Mouse (Mus musculus): ENCODE measurements around the gene Ssb. TPM values are rescaled to one million over a fixed set of nuclear protein-coding genes. Genes with fewer than 3 reads are reported as not detected.
A peak's percentile ranks its signal among the peaks of the same experiment; 100 is the strongest.

The Ssb gene
- 100 to 1,000 TPM; 119 to 132 TPM for total RNA-seq (2021)
- long read RNA-seq, transcript Ssb-201 (12 exons, 2,001 nt), result major isoform, 68 of 89 reads
- long read RNA-seq, partial matches to known transcripts, result 8 of 89 reads
- long read RNA-seq, other reads (novel, unspliced or antisense), result 10 of 89 reads

DNA sequence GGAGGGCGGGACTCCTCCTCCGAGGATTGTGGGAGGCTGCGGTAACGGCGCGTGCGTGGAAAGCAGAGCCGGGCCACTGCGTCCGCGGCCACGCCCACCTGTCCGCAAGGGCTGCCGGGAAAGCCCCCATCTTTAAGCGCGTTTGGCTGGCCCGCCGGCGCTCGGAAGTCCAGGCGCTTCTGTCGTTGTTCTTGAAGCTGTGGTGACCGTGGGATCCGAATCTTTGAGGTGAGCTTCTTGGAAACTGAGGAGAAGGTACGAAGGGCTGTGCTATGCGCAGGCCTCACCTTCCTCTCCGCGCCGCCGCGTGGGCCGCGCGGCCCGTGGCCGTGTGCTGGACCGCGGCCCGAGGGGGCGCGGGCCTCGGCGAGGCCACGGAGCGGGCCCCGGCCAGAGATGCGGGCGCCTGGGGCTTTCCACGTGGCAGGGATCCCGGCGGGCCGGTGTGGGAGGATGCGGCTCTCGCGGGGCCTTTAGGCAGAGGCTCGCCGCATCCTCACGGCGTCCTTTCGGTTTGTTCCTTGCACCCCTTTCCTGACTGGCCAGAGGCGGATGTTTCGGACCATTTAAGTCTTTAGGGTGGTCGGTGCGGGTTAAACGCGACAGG is at the start of gene Ssb:
Gene Ssb (plus strand): TSS at position 78 of the 607 bp plus-strand sequence.
- peak; percentile 86 to 95 for DNase-seq (ENCODE audit: low spot score in 2 of 2)

DNA sequence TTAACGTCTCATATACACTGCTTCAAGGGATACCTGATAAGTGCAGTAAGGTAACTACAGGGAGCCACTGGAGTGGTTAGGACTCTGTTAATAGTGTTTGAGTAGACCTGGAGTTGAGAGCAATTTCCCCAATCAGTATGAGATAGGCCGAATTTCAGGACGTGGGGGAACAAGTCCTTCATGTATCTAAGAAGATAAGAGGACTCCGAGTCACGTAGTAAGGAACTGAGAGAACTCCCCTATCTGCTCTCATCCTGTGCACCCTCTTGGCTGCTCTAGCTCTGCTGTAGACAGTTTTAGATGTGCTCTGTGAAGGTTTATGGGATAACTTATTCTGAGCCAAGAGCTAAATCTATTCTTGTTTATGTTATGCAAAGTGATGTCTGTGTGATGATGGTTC is 44.8 kb upstream of the Ssb start:
- no peak for DNase-seq (ENCODE audit: low spot score in 2 of 2)

DNA sequence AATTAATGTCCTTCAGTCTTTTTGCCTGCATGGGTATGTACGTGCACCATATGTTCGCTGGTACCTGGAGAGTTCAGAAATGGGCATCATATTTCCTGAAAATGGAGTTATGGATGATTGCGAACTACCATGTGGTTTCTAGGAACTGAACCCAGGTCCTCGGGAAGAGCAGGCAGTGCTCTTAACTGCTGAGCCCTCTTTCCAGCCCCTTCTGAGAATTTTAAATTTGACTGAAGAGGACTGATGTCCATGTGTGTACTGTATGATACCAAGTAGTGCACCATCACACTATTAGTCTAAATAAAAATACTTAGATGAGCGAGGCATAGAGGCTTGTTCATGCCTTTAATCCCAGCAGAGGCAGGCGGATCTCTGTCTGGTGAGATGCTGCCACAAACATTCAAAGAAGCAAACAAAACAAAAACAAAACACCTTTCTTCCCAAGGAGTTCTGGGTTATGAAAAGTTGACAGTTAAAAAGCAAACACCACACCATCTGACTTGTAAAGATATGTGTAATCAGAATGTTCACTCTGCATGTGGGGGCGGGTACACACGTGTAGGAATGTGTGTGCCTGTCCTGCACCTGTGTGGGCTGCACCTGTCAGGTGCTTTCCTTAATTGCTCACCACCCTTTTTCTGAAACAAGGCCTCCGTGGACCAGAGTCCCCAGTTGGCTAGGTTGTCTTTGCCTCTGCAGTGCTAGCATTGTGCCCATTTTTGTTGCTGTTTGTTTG is 42.8 kb upstream of the Ssb start:
- no peak for DNase-seq (ENCODE audit: low spot score in 2 of 2)

DNA sequence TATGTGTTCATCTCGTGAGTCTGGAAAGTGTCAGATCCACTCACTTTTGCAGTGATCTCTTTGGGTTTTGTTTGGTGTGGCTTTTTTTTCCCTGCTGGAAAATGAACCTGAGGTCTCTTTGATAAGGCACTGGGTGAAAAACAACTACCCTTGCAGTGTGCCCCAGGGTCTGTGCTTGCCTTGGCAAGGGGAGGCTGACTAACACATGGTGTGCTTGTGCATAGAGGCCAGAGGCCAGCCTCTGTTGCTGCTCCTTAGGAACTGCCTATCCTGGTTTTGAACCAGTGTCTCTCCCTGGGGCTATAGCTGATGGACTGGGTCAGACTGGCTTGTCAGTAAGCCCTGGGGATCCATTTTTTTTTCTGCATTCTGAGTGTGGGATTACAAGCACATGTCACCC is 41.2 kb upstream of the Ssb start:
- no peak for DNase-seq (ENCODE audit: low spot score in 2 of 2)

DNA sequence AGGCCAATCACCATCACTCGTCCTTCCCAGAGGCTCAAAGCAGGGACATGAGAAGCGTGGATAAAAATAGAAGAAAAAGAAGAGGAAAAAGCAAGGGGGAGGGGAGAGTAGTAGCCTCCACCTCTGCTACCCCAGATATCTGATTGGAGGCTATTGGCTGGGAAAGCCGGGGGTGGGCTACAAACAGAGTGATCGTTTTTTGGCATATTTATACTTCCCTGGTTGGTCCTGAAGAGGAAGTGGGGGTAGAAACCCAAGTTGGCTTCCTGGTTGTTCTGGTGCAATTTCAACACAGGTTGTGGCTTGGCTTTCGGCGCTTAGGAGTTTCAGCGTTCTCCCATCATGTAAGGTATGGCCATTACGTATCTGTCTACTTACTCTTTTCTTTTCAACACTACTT is 39.7 kb upstream of the Ssb start, which contains the start of gene Klhl23:
Gene Klhl23 (plus strand): TSS at position 234 of the 400 bp plus-strand sequence.
- DNase-seq (ENCODE audit: low spot score in 2 of 2), result no peak

DNA sequence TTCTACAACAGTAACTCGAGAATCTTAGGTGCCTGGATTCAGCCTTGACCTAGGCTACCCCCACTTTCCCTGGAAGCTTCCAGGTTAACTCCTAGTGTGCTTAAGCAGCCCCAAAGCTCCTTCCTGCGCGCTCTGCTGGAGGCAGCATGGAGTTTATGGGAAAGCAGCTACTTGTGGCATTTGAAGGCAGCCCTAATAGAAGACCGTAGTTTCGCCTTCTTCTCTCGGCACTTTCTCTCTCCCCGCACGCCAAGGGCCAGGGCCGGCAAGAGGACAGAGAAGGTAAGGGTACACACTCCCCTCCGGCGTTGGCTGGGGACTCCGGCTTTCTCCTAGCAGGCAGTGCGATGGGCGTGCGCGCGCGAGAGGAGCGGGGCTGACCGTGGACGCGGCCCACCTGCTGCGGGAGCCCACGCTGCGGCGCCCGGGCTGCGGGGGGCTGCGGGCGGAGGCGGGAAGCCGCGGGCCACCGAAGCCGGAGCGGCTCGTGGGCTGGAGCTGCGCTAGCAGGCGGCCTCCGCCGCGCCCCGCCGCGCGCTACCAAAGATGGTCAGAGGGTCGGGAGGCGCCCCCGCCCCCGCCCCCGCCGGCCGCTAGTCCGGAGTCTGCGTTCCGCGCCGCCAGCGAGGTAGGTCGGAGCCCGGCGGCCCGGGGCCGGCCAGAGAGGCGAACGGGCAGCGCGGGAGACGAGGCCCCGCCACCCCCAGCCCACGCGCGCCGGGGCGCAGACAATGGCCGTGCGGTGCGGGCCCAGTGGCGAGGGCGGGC is 38.8 kb upstream of the Ssb start:
- peak in 1 of 2 experiments; percentile 51 for DNase-seq (ENCODE audit: low spot score in 2 of 2)

DNA sequence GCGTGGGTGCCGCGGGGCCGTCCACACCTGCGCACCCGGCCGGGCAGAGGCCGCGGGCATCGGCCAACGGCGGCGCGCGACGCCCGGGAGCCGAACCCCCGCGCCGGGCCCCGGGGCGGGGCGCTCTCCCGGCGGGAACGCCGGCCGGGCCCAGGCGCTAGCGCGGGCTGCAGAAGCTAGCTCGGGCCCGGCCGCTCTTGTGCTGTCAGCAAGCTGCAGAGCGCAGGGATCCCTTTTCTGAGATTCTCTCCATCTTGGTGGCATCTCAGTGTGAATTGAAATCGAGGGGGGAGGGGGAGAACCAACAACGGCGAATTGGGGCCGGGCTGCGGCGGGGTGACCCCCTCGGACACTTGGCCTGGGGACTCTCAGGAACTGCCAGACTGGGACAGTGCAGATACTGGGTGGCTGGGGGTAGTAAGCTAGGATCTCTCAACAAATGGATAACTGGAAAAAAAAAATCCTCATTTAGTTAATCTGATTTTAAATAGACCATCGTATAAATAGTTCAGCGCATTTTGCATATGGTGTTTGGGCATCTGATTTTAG is 38.2 kb upstream of the Ssb start:
- DNase-seq (ENCODE audit: low spot score in 2 of 2), result peak in 1 of 2 experiments; percentile 50

DNA sequence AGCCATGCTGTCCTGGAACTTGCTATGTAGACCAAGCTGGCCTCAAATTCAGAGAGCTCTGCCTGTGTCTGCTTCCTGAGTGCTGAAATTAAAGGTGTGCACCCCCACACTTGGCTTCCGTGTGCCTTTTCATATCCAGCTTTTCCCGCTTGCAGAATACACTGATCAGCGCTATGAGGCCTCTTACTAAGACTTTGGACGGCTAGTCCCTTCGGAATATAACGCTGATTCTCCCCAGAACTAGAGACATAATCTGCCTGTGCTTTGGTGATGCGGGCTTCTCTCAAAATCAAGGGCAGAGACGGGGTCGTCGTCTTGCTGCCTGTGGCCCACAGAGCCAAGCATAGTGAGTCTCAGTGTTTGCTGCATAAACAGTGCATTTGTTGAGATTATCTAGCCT is 35.5 kb upstream of the Ssb start:
- no peak for DNase-seq (ENCODE audit: low spot score in 2 of 2)

DNA sequence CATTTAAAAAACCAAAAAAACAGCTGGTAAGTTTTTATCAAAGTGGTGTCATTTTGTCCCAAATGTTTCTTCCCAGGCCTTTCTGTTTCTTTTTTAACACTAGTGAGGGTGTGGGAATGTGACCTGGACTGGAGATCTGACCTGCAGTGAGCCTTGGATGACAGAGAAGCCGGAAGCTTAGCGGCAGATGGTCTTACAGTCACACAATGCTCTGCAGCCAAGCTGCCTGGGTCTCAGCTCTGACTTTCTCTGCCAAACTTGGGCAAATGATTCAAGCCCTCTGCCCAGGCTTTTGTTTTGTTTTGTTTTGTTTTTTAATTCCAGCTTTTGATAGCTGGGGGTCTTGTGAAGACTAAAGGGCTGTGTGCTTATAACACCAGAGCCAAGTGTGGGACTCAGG is 35.0 kb upstream of the Ssb start:
- DNase-seq (ENCODE audit: low spot score in 2 of 2), result no peak

DNA sequence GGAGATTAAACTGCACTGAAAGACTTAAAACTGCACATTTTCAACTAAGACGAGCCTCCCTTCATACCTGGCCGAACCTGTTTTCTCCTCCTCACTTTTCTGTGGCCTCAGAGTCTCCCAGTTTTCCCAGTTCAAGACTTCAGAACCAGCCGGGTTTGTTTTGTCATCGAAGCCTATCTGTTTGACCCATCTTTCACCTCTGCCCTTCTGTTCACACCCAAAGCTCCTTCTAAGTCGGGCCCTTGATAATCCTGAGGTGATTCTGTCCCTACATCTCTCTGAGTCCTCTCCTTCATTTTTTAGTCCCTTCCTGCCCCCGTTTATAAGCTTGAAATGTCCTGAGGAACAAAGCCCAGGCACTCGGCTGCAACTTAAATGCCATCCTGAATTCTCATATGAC is 33.3 kb upstream of the Ssb start:
- no peak for DNase-seq (ENCODE audit: low spot score in 2 of 2)

DNA sequence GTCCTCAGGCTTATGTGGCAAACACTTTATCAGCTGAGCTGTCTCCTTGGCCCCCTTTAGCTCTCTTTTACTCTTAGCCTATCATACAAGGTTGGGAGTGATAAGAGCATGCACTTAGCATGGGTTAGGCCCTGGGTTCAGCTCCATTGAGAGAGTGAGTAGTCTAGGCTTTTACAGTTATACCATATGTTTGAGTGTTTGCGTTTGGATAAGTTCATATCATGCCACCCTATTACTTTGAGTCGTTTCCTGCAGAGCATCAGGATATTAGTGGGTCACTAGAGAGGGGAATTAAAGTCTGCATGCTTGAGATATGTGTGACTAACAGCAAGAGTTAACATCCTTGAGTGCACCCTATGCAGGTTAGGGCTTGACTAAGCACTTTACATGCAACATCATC is 31.7 kb upstream of the Ssb start:
- DNase-seq (ENCODE audit: low spot score in 2 of 2), result no peak

DNA sequence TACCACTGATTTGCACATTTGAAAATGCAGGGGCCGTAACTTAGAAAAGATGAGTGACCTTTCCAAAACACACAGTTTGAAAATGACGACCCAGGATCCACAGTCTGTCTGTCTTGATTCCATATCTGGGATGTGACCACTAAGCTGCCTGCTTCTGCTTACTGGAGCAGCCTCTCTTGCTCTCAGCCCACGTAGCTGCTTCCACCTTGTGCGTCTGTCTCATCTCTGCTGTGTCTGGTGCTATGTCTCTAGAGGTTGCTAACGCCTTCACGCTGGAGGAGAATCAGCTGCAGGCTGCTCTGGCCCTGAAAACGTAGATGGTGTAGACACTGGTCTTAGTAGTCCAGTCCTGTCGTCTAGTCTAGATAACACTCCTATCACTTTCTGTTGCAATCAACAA is 31.2 kb upstream of the Ssb start:
- no peak for DNase-seq (ENCODE audit: low spot score in 2 of 2)

DNA sequence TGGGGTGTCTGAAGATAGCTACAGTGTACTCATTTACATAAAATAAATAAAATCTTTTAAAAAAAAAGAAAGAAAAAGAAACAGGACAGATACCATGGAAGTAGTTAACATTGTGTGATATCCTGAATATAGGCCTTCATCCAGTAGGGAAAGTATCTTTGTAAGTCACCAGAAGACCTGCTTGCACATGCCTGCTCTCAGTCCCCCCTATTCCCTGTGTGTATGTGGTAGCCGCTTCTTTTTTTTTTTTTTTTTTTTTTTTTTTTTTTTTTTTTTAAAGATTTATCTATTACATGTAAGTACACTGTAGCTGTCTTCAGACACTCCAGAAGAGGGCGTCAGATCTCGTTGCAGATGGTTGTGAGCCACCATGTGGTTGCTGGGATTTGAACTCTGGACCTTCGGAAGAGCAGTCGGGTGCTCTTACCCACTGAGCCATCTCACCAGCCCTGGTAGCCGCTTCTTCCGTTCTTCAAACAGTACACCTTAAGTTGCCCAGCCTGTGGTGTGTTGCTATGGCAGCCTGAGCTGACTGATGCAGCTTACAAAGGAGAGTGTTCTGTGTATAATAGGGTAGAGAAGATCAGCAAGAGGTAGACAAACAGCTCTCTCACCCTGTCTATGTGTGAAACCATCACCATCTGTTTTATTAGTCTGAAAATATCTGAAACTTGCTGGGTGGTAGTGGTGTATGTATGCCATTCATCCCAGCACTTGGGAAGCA is 24.0 kb upstream of the Ssb start:
- no peak for DNase-seq (ENCODE audit: low spot score in 2 of 2)

DNA sequence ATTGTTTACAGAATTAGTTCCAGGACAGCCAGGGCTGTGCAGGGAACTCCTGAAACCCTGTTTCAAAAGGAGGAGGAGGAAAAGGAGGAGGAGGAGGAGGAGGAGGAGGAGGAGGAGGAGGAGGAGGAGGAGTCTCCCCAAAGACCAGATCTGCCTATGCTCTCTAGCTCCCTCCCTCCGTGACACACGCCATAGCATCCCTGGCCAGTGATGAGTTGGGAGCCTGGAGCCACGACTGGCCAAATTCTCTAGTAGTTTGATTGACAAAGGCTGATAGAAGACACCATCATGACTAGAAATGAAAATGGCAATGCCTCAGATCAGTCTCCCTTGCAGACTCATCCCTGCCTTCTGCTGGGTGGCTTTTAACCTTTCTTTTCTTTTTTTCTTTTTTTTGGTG is 23.4 kb upstream of the Ssb start:
- DNase-seq (ENCODE audit: low spot score in 2 of 2), result no peak

DNA sequence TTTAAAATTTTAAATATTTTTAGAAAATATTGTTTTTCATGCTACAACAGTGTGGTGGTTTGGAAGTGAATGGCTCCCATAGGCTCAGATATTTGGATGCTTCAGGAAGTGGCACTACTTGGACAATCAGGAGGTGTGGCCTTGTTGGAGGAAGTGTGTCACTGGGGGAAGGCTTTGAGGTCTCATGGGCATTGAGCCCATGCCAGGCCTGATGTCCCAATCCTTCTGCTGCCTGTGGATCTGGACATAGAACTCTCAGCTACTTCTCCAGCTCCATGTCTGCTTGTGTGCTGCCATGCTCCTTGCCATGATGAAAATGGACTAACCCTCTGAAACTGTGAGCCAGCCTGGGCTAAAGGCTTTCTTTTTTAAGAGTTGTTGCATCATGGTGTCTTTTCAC is 22.7 kb upstream of the Ssb start:
- no peak for DNase-seq (ENCODE audit: low spot score in 2 of 2)

DNA sequence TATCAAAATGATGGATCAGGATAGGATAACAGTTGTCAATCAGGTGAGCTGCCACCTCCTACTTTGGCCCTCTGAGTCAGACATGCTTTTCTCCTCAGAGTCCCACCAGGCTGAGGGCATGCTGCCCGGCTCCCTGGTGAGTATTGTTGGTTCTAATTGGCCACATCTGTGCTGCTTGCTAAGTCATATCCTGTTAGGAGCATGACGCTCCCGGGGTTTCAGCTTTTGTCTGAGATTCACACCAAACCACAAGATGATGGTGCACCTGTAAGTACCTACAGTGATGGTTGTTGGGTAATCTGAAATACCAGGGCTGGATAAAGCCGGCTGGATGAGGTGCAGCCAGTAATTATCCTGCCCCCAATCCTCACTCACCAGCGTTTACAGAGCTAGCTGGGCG is 21.1 kb upstream of the Ssb start:
- DNase-seq (ENCODE audit: low spot score in 2 of 2), result no peak

DNA sequence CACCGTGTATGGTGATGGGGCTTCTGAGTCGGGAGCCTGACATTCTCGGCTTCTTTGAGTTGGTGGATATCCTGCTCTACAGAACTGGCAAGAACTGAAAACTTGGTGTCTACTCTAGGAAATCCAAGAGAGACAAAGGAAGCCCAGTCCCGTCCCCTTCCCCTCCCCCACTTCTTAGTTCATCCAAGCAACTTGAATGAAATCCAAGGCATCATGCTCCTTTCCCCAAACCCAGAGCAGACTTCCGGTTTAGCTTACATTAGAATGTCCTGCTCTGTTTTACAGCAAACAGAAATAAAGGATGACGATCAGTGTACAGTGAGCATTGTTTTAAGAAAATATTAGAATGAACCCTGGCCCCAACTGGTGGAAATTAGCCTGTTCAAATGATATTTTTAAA is 12.1 kb upstream of the Ssb start:
- no peak for DNase-seq (ENCODE audit: low spot score in 2 of 2)

DNA sequence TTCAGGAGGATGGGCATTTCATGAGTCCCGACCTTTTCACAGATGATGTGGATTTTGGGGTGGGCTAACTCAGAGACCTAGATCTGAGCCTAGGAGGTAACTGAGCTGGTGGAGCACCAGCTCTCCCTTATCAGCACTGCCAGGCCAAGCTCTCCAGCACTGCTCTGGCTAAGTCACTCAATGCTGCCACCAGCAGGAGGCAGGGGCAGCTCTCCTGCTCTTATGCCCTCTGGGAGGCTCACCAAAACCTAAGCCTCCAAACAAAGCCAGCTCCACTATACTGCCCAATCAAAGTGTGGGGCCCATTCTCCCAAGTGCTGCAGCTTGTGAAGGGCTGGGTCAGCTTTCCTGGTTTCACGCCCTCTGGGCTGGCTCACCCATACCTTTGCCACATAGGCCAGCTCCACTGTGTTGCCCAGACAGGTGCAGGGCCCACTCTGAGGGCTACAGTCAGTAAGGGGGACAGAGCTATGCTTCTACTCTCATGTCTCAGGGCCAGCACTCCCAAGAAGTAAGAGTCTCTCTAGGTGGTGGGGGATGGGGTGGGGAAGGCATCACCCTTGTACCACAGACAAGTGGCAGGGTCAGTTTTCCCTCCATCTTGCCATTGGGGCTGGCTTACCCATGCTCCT is 9.8 kb upstream of the Ssb start:
- no peak for DNase-seq (ENCODE audit: low spot score in 2 of 2)

DNA sequence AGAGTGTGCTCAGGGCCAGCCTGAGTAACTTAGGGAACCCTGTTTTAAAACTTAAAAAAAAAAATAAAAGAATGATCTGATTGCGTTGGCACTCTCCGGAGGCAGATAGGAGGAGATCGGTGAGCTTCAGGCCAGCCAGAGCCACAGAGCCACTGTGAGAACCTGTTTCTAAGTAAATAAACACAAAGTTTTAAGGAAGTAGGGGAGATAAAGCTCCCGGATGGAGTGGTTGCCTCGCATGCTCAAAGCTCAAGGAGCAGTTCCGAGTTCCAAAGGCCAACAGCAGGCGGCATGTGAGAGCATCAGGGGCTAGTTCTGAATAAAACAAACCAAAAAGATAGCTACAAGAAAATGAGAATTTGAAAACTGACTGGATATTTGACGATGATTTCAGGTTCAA is 5.0 kb upstream of the Ssb start:
- no peak for DNase-seq (ENCODE audit: low spot score in 2 of 2)

DNA sequence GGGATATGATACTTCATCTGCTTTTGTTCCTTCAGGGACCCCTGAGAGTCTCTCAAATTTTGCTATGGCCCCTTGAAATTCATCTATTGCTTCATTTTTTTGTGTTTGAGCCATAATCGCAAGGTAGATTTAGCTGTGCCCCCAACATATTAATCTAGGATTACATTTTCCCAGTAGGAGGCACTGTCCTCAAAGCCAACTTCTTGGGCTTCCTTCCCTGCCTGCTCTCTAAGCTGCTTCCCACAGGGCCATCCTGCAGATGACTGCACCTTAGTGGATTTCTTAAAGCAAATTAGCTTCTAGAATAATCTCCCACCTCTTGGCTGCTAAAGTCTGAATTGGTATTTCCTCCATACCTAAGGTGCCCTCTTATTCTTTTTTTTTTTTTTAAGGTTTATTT is 3.5 kb upstream of the Ssb start:
- DNase-seq (ENCODE audit: low spot score in 2 of 2), result no peak
